Mouse (Mus musculus) bone marrow macrophage, adult 2 months (primary cell): ENCODE measurements around the gene Gnaz.

Experiments used
- CTCF ChIP-seq: IDR thresholded peaks from 2 replicates; pipeline ENCODE4 v1.5.1; 2012; ENCODE audit warnings: low read depth, mild to moderate bottlenecking, low read length, moderate library complexity
- POLR2A ChIP-seq: IDR thresholded peaks from 2 replicates; pipeline ENCODE4 v1.6.1; 2012; ENCODE audit warnings: mild to moderate bottlenecking, low read depth, low read length, borderline replicate concordance

DNA sequence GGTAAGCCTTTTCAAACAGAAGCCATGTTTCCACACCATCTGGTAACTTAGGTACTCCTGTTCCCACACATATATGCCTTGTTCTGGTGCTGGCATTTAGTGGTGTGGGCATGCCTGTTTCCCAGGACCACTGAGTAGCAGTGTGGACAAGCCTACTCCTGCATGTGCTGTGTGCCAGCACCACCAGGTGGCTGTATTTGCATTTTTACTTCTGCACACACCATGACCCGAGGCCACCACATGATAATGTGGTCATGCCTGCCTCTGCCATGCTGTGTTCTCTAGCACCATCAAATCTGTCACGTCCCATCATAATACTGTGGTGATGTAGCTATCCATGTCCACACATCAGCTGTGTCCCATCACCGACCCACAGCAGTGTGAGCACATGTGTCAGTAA is 27.7 kb upstream of the Gnaz start:
- no peak for TF ChIP-seq CTCF
- TF ChIP-seq POLR2A, result no peak
